Comparison of ENCODE assay signal across 18 mouse cellular contexts in the genomic region with DNA sequence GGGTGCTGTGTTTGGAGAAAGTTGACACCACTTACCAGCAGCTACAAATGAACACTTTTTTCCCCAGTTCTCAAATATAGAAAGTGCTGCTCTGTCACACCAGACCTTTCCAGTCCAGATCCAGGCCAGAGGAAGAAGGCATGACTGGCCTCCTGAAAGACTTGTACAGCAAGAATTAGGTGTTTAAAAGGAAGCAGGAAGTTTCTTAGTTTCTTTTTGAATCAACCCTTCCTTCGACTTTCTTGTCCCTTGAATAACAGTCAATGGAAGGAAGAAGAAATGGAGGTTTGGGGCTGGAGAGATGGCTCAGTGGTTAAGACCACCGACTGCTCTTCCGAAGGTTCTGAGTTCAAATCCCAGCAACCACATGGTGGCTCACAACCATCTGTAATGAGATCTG. TPM values are rescaled to one million over a fixed set of nuclear protein-coding genes. Genes with fewer than 3 reads are reported as not detected.
"Had no signal": no experiment of that assay in that cellular context is flagged by ENCODE, and none has a peak within 500 bp of the region (broad histone marks: within the 10 kb centered on the region; RNA-seq: fewer than 3 reads in every experiment).

No protein-coding gene starts in this region.

- H3K4me3 ChIP-seq: hindbrain, embryonic 15.5 days; limb, embryonic 15.5 days; liver, embryonic 12.5 days; lung, embryonic 15.5 days; midbrain, embryonic 12.5 days; neural tube, embryonic 13.5 days had no signal

- H3K27ac ChIP-seq: hindbrain, embryonic 15.5 days; limb, embryonic 15.5 days; liver, embryonic 12.5 days; lung, embryonic 15.5 days; midbrain, embryonic 12.5 days had no signal

- ATAC-seq: inflammation-experienced regulatory T-cells, adult 6 months; liver, embryonic 12.5 days; midbrain, embryonic 16.5 days had no signal

- H3K4me1 ChIP-seq: midbrain, embryonic 12.5 days had no signal

- H3K9ac ChIP-seq: hindbrain, embryonic 15.5 days; limb, embryonic 15.5 days; liver, embryonic 12.5 days; lung, embryonic 15.5 days; midbrain, embryonic 12.5 days; neural tube, embryonic 13.5 days had no signal

- H3K4me2 ChIP-seq: hindbrain, embryonic 15.5 days; limb, embryonic 15.5 days; liver, embryonic 12.5 days; lung, embryonic 15.5 days; midbrain, embryonic 12.5 days; neural tube, embryonic 13.5 days had no signal

- DNase-seq: kidney, postnatal 14 days; layer of hippocampus, adult 9-11 months; layer of hippocampus, postnatal 36 days; lung, postnatal 14 days; retina, postnatal 1 day; thymus, adult 2 months; thymus, postnatal 25 days had no signal

- H3K36me3 ChIP-seq: hindbrain, embryonic 15.5 days; limb, embryonic 15.5 days; liver, embryonic 12.5 days; lung, embryonic 15.5 days; midbrain, embryonic 12.5 days; neural tube, embryonic 13.5 days had no signal

- H3K27me3 ChIP-seq: hindbrain, embryonic 15.5 days; limb, embryonic 15.5 days; liver, embryonic 12.5 days; lung, embryonic 15.5 days; midbrain, embryonic 12.5 days; neural tube, embryonic 13.5 days had no signal

- H3K9me3 ChIP-seq: hindbrain, embryonic 15.5 days; limb, embryonic 15.5 days; liver, embryonic 12.5 days; lung, embryonic 15.5 days; midbrain, embryonic 12.5 days; neural tube, embryonic 13.5 days had no signal

RNA-seq across cellular contexts. Expression of a gene that starts 3.7 kb away (rescaled TPM):
- polyA plus RNA-seq: hindbrain, embryonic 15.5 days; inflammation-experienced regulatory T-cells, adult 6 months; limb, embryonic 11.5 days; limb, embryonic 15.5 days; liver, embryonic 12.5 days; liver, embryonic 16.5 days; midbrain, embryonic 12.5 days; midbrain, embryonic 16.5 days; neural tube, embryonic 13.5 days; thymus, adult 2 months; urinary bladder, adult 2 months had no signal
